Mouse (Mus musculus): ENCODE measurements around the gene Kcnma1. TPM values are rescaled to one million over a fixed set of nuclear protein-coding genes. Genes with fewer than 3 reads are reported as not detected.

Kcnma1 gene
- polyA plus RNA-seq, 1 experiment = 0.29 TPM

GRCm38 (mm10) chr14:23902636-23903279 is 111.5 kb downstream of the Kcnma1 start:
- DNase-seq (ENCODE audit: low read depth in 1 of 2, low spot score in 2 of 2) = no peak
- Histone ChIP-seq H3K27me3 (ENCODE audit: control insufficient read depth, insufficient read depth, low read length) (no peaks in the 10 kb centered on the region), H3K4me3 (ENCODE audit: extremely low read depth, insufficient read depth, insufficient read length) (no peak overlapping the region), H3K36me3 (ENCODE audit: control insufficient read depth, insufficient read depth, low read length) (no peaks in the 10 kb centered on the region), H3K27ac (ENCODE audit: insufficient read depth, low read length) (no peak overlapping the region), H3K4me1 (ENCODE audit: control insufficient read depth, insufficient read depth, insufficient read length) (no peaks in the 10 kb centered on the region)
- no peak for TF ChIP-seq POLR2A (IDR thresholded peaks at IDR 0.05; ENCODE audit: low read depth, low read length)
- no peak for TF ChIP-seq CTCF (IDR thresholded peaks at IDR 0.05; ENCODE audit: extremely low read depth, insufficient read depth, insufficient read length, insufficient replicate concordance)
- WGBS = 73% methylated on average over 10 of the region's 10 CpGs

- Histone ChIP-seq H3K4me3 (ENCODE audit: extremely low read depth, insufficient read depth, insufficient read length) (no peak overlapping the region), H3K36me3 (ENCODE audit: control insufficient read depth, insufficient read depth, low read length) (no peaks in the 10 kb centered on the region), H3K27ac (ENCODE audit: insufficient read depth, low read length) (no peak overlapping the region), H3K4me1 (ENCODE audit: control insufficient read depth, insufficient read depth, insufficient read length) (no peaks in the 10 kb centered on the region), H3K27me3 (ENCODE audit: control insufficient read depth, insufficient read depth, low read length) (no peaks in the 10 kb centered on the region)
- no peak for TF ChIP-seq CTCF (IDR thresholded peaks at IDR 0.05; ENCODE audit: extremely low read depth, insufficient read depth, insufficient read length, insufficient replicate concordance)
- no peak for TF ChIP-seq POLR2A (IDR thresholded peaks at IDR 0.05; ENCODE audit: low read depth, low read length)
- no peak for DNase-seq (ENCODE audit: low read depth in 1 of 2, low spot score in 2 of 2)
- 88% methylated on average over 5 of the region's 5 CpGs for WGBS
These were observed 114.8 kb downstream of the Kcnma1 start for GRCm38 (mm10) chr14:23899462-23899861.

- WGBS = 53% methylated on average over 5 of the region's 5 CpGs
- DNase-seq (ENCODE audit: low read depth in 1 of 2, low spot score in 2 of 2) = no peak
- Histone ChIP-seq H3K27me3 (ENCODE audit: control insufficient read depth, insufficient read depth, low read length) (no peaks in the 10 kb centered on the region), H3K36me3 (ENCODE audit: control insufficient read depth, insufficient read depth, low read length) (no peaks in the 10 kb centered on the region), H3K4me3 (ENCODE audit: extremely low read depth, insufficient read depth, insufficient read length) (no peak overlapping the region), H3K27ac (ENCODE audit: insufficient read depth, low read length) (no peak overlapping the region), H3K4me1 (ENCODE audit: control insufficient read depth, insufficient read depth, insufficient read length) (no peaks in the 10 kb centered on the region)
- TF ChIP-seq CTCF (IDR thresholded peaks at IDR 0.05; ENCODE audit: extremely low read depth, insufficient read depth, insufficient read length, insufficient replicate concordance) = no peak
- TF ChIP-seq POLR2A (IDR thresholded peaks at IDR 0.05; ENCODE audit: low read depth, low read length) = no peak
These were observed 116.5 kb downstream of the Kcnma1 start for GRCm38 (mm10) chr14:23897815-23898214.

GRCm38 (mm10) chr14:23896036-23896435 is 118.3 kb downstream of the Kcnma1 start:
- Histone ChIP-seq H3K4me3 (ENCODE audit: extremely low read depth, insufficient read depth, insufficient read length) (no peak overlapping the region), H3K36me3 (ENCODE audit: control insufficient read depth, insufficient read depth, low read length) (no peaks in the 10 kb centered on the region), H3K4me1 (ENCODE audit: control insufficient read depth, insufficient read depth, insufficient read length) (no peaks in the 10 kb centered on the region), H3K27me3 (ENCODE audit: control insufficient read depth, insufficient read depth, low read length) (no peaks in the 10 kb centered on the region), H3K27ac (ENCODE audit: insufficient read depth, low read length) (no peak overlapping the region)
- no peak for DNase-seq (ENCODE audit: low read depth in 1 of 2, low spot score in 2 of 2)
- TF ChIP-seq POLR2A (IDR thresholded peaks at IDR 0.05; ENCODE audit: low read depth, low read length) = no peak
- no peak for TF ChIP-seq CTCF (IDR thresholded peaks at IDR 0.05; ENCODE audit: extremely low read depth, insufficient read depth, insufficient read length, insufficient replicate concordance)
- WGBS = 92% methylated on average over 3 of the region's 3 CpGs

GRCm38 (mm10) chr14:23886112-23886511 is 128.2 kb downstream of the Kcnma1 start:
- Histone ChIP-seq H3K4me3 (ENCODE audit: extremely low read depth, insufficient read depth, insufficient read length) (no peak overlapping the region), H3K27me3 (ENCODE audit: control insufficient read depth, insufficient read depth, low read length) (no peaks in the 10 kb centered on the region), H3K27ac (ENCODE audit: insufficient read depth, low read length) (no peak overlapping the region), H3K4me1 (ENCODE audit: control insufficient read depth, insufficient read depth, insufficient read length) (no peaks in the 10 kb centered on the region), H3K36me3 (ENCODE audit: control insufficient read depth, insufficient read depth, low read length) (no peaks in the 10 kb centered on the region)
- DNase-seq (ENCODE audit: low read depth in 1 of 2, low spot score in 2 of 2) = no peak
- no peak for TF ChIP-seq POLR2A (IDR thresholded peaks at IDR 0.05; ENCODE audit: low read depth, low read length)
- no peak for TF ChIP-seq CTCF (IDR thresholded peaks at IDR 0.05; ENCODE audit: extremely low read depth, insufficient read depth, insufficient read length, insufficient replicate concordance)
- WGBS = 77% methylated on average over 4 of the region's 4 CpGs

- Histone ChIP-seq H3K36me3 (ENCODE audit: control insufficient read depth, insufficient read depth, low read length) (no peaks in the 10 kb centered on the region), H3K4me3 (ENCODE audit: extremely low read depth, insufficient read depth, insufficient read length) (no peak overlapping the region), H3K4me1 (ENCODE audit: control insufficient read depth, insufficient read depth, insufficient read length) (no peaks in the 10 kb centered on the region), H3K27me3 (ENCODE audit: control insufficient read depth, insufficient read depth, low read length) (no peaks in the 10 kb centered on the region), H3K27ac (ENCODE audit: insufficient read depth, low read length) (no peak overlapping the region)
- TF ChIP-seq CTCF (IDR thresholded peaks at IDR 0.05; ENCODE audit: extremely low read depth, insufficient read depth, insufficient read length, insufficient replicate concordance) = no peak
- TF ChIP-seq POLR2A (IDR thresholded peaks at IDR 0.05; ENCODE audit: low read depth, low read length) = no peak
- WGBS = 60% methylated on average over 6 of the region's 6 CpGs
- no peak for DNase-seq (ENCODE audit: low read depth in 1 of 2, low spot score in 2 of 2)
These were observed 128.8 kb downstream of the Kcnma1 start for GRCm38 (mm10) chr14:23885539-23885938.

GRCm38 (mm10) chr14:23885071-23885470 is 129.2 kb downstream of the Kcnma1 start:
- H3K27ac ChIP-seq (ENCODE audit: insufficient read depth, low read length) = no peak overlapping the region
- no peak overlapping the region for H3K4me3 ChIP-seq (ENCODE audit: extremely low read depth, insufficient read depth, insufficient read length)
- DNase-seq (ENCODE audit: low read depth in 1 of 2, low spot score in 2 of 2) = no peak
- H3K27me3 ChIP-seq (ENCODE audit: control insufficient read depth, insufficient read depth, low read length) = no peaks in the 10 kb centered on the region
- no peaks in the 10 kb centered on the region for H3K4me1 ChIP-seq (ENCODE audit: control insufficient read depth, insufficient read depth, insufficient read length)
- TF ChIP-seq POLR2A (IDR thresholded peaks at IDR 0.05; ENCODE audit: low read depth, low read length) (no peak), CTCF (IDR thresholded peaks at IDR 0.05; ENCODE audit: extremely low read depth, insufficient read depth, insufficient read length, insufficient replicate concordance) (no peak)
- WGBS = 83% methylated on average over 4 of the region's 4 CpGs
- no peaks in the 10 kb centered on the region for H3K36me3 ChIP-seq (ENCODE audit: control insufficient read depth, insufficient read depth, low read length)
